Mouse (Mus musculus): Measurements from ENCODE around the gene Sco1. TPM values are rescaled to one million over a fixed set of nuclear protein-coding genes. Genes with fewer than 3 reads are reported as not detected.
A peak's percentile ranks its signal among the peaks of the same experiment; 100 is the strongest.

Gene Sco1
- total and polyA plus RNA-seq, 3 experiments = 15.4 to 32.7 (median 20.4) TPM

GRCm38 (mm10) chr11:67099241-67099640 lies 46.8 kb downstream of the Sco1 start:
- Histone ChIP-seq H3K4me3 (replicated peaks in 1 of 3; ENCODE audit: low read depth in 2 of 3, low read length in 2 of 3, poor library complexity in 1 of 3) (no peak overlapping the region), H3K79me2 (replicated peaks; ENCODE audit: control insufficient read depth, extremely low read depth, insufficient read depth, poor library complexity, severe bottlenecking) (no peaks in the 10 kb centered on the region), H3K4me2 (ENCODE audit: insufficient read depth, low read depth, poor library complexity, severe bottlenecking) (no peak overlapping the region), H3K36me3 (replicated peaks in 1 of 2; ENCODE audit: control insufficient read depth in 1 of 2, insufficient read depth in 1 of 2, low read length in 1 of 2) (no peaks in the 10 kb centered on the region), H3K4me1 (ENCODE audit: control insufficient read depth in 1 of 2, insufficient read depth in 2 of 2) (peaks cover 0 to 1% of the 10 kb centered on the region in 2 experiments; a peak in 2 of 4 replicates), H3K9ac (ENCODE audit: insufficient read depth, low read depth) (no peak overlapping the region), H3K9me3 (replicated peaks; ENCODE audit: low read length) (peaks cover 2% of the 10 kb centered on the region), H3K27me3 (replicated peaks) (peaks cover 50% of the 10 kb centered on the region), H3K27ac (ENCODE audit: insufficient read depth, low read depth) (no peak overlapping the region)
- no peak for TF ChIP-seq MAX (IDR thresholded peaks at IDR 0.05; ENCODE audit: low read length)
- TF ChIP-seq USF2 (conservative IDR thresholded peaks at IDR 0.05; ENCODE audit: low read depth, low read length) = no peak
- no peak for TF ChIP-seq SIN3A (IDR thresholded peaks at IDR 0.05; ENCODE audit: low read length)
- no peak for TF ChIP-seq UBTF (IDR thresholded peaks at IDR 0.05; ENCODE audit: low read depth, low read length)
- no peak for TF ChIP-seq JUND (conservative IDR thresholded peaks at IDR 0.05; ENCODE audit: low read depth, low read length)
- no peak for TF ChIP-seq MAZ (IDR thresholded peaks at IDR 0.05; ENCODE audit: low read depth, low read length)
- no peak for DNase-seq (ENCODE audit: extremely low read depth)
- dilution Hi-C loops (cut with MboI; ENCODE audit: extremely low pct_ligation_motif_present, extremely low pct_unique_long_range_greater_than_20kb, low sequenced_read_pairs) = no loop called here
- in situ Hi-C loops (cut with MboI; ENCODE audit: low pct_ligation_motif_present, low pct_unique_long_range_greater_than_20kb, low sequenced_read_pairs) = no loop called here

- dilution Hi-C loops (cut with MboI; ENCODE audit: extremely low pct_ligation_motif_present, extremely low pct_unique_long_range_greater_than_20kb, low sequenced_read_pairs) = no loop called here
- Histone ChIP-seq H3K27ac (ENCODE audit: insufficient read depth, low read depth) (no peak overlapping the region), H3K4me3 (replicated peaks in 1 of 3; ENCODE audit: low read depth in 2 of 3, low read length in 2 of 3, poor library complexity in 1 of 3) (no peak overlapping the region), H3K9ac (ENCODE audit: insufficient read depth, low read depth) (no peak overlapping the region), H3K9me3 (replicated peaks; ENCODE audit: low read length) (no peaks in the 10 kb centered on the region), H3K79me2 (replicated peaks; ENCODE audit: control insufficient read depth, extremely low read depth, insufficient read depth, poor library complexity, severe bottlenecking) (no peaks in the 10 kb centered on the region), H3K36me3 (replicated peaks in 1 of 2; ENCODE audit: control insufficient read depth in 1 of 2, insufficient read depth in 1 of 2, low read length in 1 of 2) (no peaks in the 10 kb centered on the region), H3K4me1 (ENCODE audit: control insufficient read depth in 1 of 2, insufficient read depth in 2 of 2) (peaks cover 6 to 9% of the 10 kb centered on the region in 2 experiments), H3K27me3 (replicated peaks) (peaks cover 42% of the 10 kb centered on the region), H3K4me2 (ENCODE audit: insufficient read depth, low read depth, poor library complexity, severe bottlenecking) (no peak overlapping the region)
- in situ Hi-C loops (cut with MboI; ENCODE audit: low pct_ligation_motif_present, low pct_unique_long_range_greater_than_20kb, low sequenced_read_pairs) = no loop called here
- peak; percentile 57 for DNase-seq (ENCODE audit: extremely low read depth)
- TF ChIP-seq CTCF (conservative IDR thresholded peaks at IDR 0.05 in 1 of 2, IDR thresholded peaks at IDR 0.05 in 1 of 2; ENCODE audit: low read depth in 2 of 2, low read length in 2 of 2) = peak; percentile 89 to 95
- TF ChIP-seq RAD21 (IDR thresholded peaks at IDR 0.05; ENCODE audit: low read depth, low read length) = peak; percentile 56
- peak; percentile 74 for TF ChIP-seq SMC3 (IDR thresholded peaks at IDR 0.05; ENCODE audit: low read depth, low read length)
- no peak for TF ChIP-seq TCF12 (IDR thresholded peaks at IDR 0.05; ENCODE audit: low read depth, low read length)
Observed at GRCm38 (mm10) chr11:67100169-67100568, 47.7 kb downstream of the Sco1 start.

GRCm38 (mm10) chr11:67101713-67102112 lies 49.2 kb downstream of the Sco1 start:
- Histone ChIP-seq H3K4me3 (replicated peaks in 1 of 3; ENCODE audit: low read depth in 2 of 3, low read length in 2 of 3, poor library complexity in 1 of 3) (no peak overlapping the region), H3K4me2 (ENCODE audit: insufficient read depth, low read depth, poor library complexity, severe bottlenecking) (no peak overlapping the region), H3K9ac (ENCODE audit: insufficient read depth, low read depth) (no peak overlapping the region), H3K9me3 (replicated peaks; ENCODE audit: low read length) (no peaks in the 10 kb centered on the region), H3K36me3 (replicated peaks in 1 of 2; ENCODE audit: control insufficient read depth in 1 of 2, insufficient read depth in 1 of 2, low read length in 1 of 2) (no peaks in the 10 kb centered on the region), H3K4me1 (ENCODE audit: control insufficient read depth in 1 of 2, insufficient read depth in 2 of 2) (peaks cover 7 to 9% of the 10 kb centered on the region in 2 experiments), H3K79me2 (replicated peaks; ENCODE audit: control insufficient read depth, extremely low read depth, insufficient read depth, poor library complexity, severe bottlenecking) (no peaks in the 10 kb centered on the region), H3K27me3 (replicated peaks) (peaks cover 29% of the 10 kb centered on the region), H3K27ac (ENCODE audit: insufficient read depth, low read depth) (no peak overlapping the region)
- DNase-seq (ENCODE audit: extremely low read depth) = peak; percentile 63
- in situ Hi-C loops (cut with MboI; ENCODE audit: low pct_ligation_motif_present, low pct_unique_long_range_greater_than_20kb, low sequenced_read_pairs) = no loop called here
- TF ChIP-seq ELF1 (IDR thresholded peaks at IDR 0.05; ENCODE audit: low read depth, low read length) = no peak
- no peak for TF ChIP-seq ETS1 (conservative IDR thresholded peaks at IDR 0.05; ENCODE audit: low read depth, low read length)
- no peak for TF ChIP-seq MAX (IDR thresholded peaks at IDR 0.05; ENCODE audit: low read length)
- TF ChIP-seq SMC3 (IDR thresholded peaks at IDR 0.05; ENCODE audit: low read depth, low read length) = peak; percentile 78
- no peak for TF ChIP-seq ZC3H11A (IDR thresholded peaks at IDR 0.05; ENCODE audit: low read depth, low read length)
- TF ChIP-seq JUND (conservative IDR thresholded peaks at IDR 0.05; ENCODE audit: low read depth, low read length) = no peak
- no peak for TF ChIP-seq UBTF (IDR thresholded peaks at IDR 0.05; ENCODE audit: low read depth, low read length)
- TF ChIP-seq CHD2 (IDR thresholded peaks at IDR 0.05; ENCODE audit: low read length) = no peak
- TF ChIP-seq NELFE (IDR thresholded peaks at IDR 0.05; ENCODE audit: low read depth, low read length) = peak; percentile 78; the same call in 1 of the 2 replicates
- no peak for TF ChIP-seq MAFK (IDR thresholded peaks at IDR 0.05; ENCODE audit: insufficient replicate concordance, low read length)
- peak; percentile 67 to 99 for TF ChIP-seq CTCF (conservative IDR thresholded peaks at IDR 0.05 in 1 of 2, IDR thresholded peaks at IDR 0.05 in 1 of 2; ENCODE audit: low read depth in 2 of 2, low read length in 2 of 2)
- TF ChIP-seq MXI1 (IDR thresholded peaks at IDR 0.05; ENCODE audit: low read depth, low read length) = no peak
- no peak for TF ChIP-seq ZKSCAN1 (IDR thresholded peaks at IDR 0.05; ENCODE audit: borderline replicate concordance, low read depth, low read length)
- TF ChIP-seq SIN3A (IDR thresholded peaks at IDR 0.05; ENCODE audit: low read length) = no peak
- no peak for TF ChIP-seq USF2 (conservative IDR thresholded peaks at IDR 0.05; ENCODE audit: low read depth, low read length)
- 0 out of 2 replicates have a peak, but pooled peaks have one; percentile 25 for TF ChIP-seq TCF12 (IDR thresholded peaks at IDR 0.05; ENCODE audit: low read depth, low read length)
- peak; percentile 98 for TF ChIP-seq MAZ (IDR thresholded peaks at IDR 0.05; ENCODE audit: low read depth, low read length)
- TF ChIP-seq RAD21 (IDR thresholded peaks at IDR 0.05; ENCODE audit: low read depth, low read length) = peak; percentile 35
- dilution Hi-C loops (cut with MboI; ENCODE audit: extremely low pct_ligation_motif_present, extremely low pct_unique_long_range_greater_than_20kb, low sequenced_read_pairs) = no loop called here
